Mouse (Mus musculus): ENCODE measurements around the gene Ttll5. TPM values are rescaled to one million over a fixed set of nuclear protein-coding genes. Genes with fewer than 3 reads are reported as not detected.

Ttll5 gene
- polyA plus RNA-seq, 1 experiment from 2014 or later: 11.3 TPM

DNA sequence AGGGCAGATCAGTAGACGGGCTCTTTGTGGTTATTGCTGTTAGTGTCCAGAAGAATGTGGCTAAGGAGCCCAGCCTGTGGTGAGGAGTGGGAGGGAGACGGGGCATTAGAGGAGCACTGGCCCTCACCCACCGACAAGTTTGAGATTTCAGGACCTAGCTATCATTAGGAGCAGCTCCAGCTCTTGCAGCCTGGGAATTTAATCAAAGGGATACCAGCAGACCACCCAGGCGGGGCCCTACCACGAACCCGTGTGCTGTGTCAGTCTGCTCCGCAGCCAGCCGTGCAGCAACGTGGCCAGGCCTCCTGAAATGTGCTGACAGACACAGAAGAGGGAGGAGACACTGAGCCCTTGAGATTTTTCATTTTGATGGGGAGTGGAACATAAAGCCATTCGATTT, 119.0 kb downstream of the Ttll5 start:
- Histone ChIP-seq H3K4me3 (ENCODE audit: low read length) (no peak overlapping the region), H3K9me3 (ENCODE audit: low read length) (no peaks in the 10 kb centered on the region), H3K4me2 (replicated peaks; ENCODE audit: low read depth, low read length) (no peak overlapping the region), H3K9ac (replicated peaks; ENCODE audit: low read length) (no peak overlapping the region), H3K27ac (ENCODE audit: low read length) (peak overlapping the region; percentile 15; the same call in 1 of the 2 replicates), H3K27me3 (ENCODE audit: insufficient read depth, low read length) (no peaks in the 10 kb centered on the region), H3K4me1 (ENCODE audit: insufficient read depth, low read length) (peaks cover 11% of the 10 kb centered on the region), H3K36me3 (ENCODE audit: insufficient read depth, low read length) (0 out of 2 replicates have a peak, but pooled peaks cover 2% of the 10 kb centered on the region)
- WGBS: 21% methylated on average over 10 of the region's 10 CpGs
- ATAC-seq (ENCODE audit: low FRiP score, low TSS enrichment): peak; percentile 84

- H3K9ac ChIP-seq (replicated peaks; ENCODE audit: low read length): no peak overlapping the region
- no peak for ATAC-seq (ENCODE audit: low FRiP score, low TSS enrichment)
- WGBS: 96% methylated on average over 3 of the region's 3 CpGs
Observed at GRCm38 (mm10) chr12:85944419-85944818, 120.0 kb downstream of the Ttll5 start.

GRCm38 (mm10) chr12:85947161-85947560, 122.7 kb downstream of the Ttll5 start:
- no peaks in the 10 kb centered on the region for H3K36me3 ChIP-seq (ENCODE audit: insufficient read depth, low read length)
- peaks cover 11% of the 10 kb centered on the region for H3K4me1 ChIP-seq (ENCODE audit: insufficient read depth, low read length)
- H3K27me3 ChIP-seq (ENCODE audit: insufficient read depth, low read length): no peaks in the 10 kb centered on the region
- H3K9ac ChIP-seq (replicated peaks; ENCODE audit: low read length): no peak overlapping the region
- no peak for ATAC-seq (ENCODE audit: low FRiP score, low TSS enrichment)
- no peak overlapping the region for H3K4me3 ChIP-seq (ENCODE audit: low read length)
- H3K4me2 ChIP-seq (replicated peaks; ENCODE audit: low read depth, low read length): no peak overlapping the region
- no peak overlapping the region for H3K27ac ChIP-seq (ENCODE audit: low read length)
- no peaks in the 10 kb centered on the region; the same call in 1 of the 2 replicates for H3K9me3 ChIP-seq (ENCODE audit: low read length)
- WGBS: 87% methylated on average over 4 of the region's 4 CpGs

More at GRCm38 (mm10) chr12:85944419-85944818, 120.0 kb downstream of the Ttll5 start:
- Histone ChIP-seq H3K36me3 (ENCODE audit: insufficient read depth, low read length) (0 out of 2 replicates have a peak, but pooled peaks cover 2% of the 10 kb centered on the region), H3K27ac (ENCODE audit: low read length) (no peak overlapping the region), H3K4me3 (ENCODE audit: low read length) (no peak overlapping the region), H3K4me1 (ENCODE audit: insufficient read depth, low read length) (peaks cover 11% of the 10 kb centered on the region), H3K4me2 (replicated peaks; ENCODE audit: low read depth, low read length) (no peak overlapping the region), H3K27me3 (ENCODE audit: insufficient read depth, low read length) (no peaks in the 10 kb centered on the region), H3K9me3 (ENCODE audit: low read length) (no peaks in the 10 kb centered on the region)

DNA sequence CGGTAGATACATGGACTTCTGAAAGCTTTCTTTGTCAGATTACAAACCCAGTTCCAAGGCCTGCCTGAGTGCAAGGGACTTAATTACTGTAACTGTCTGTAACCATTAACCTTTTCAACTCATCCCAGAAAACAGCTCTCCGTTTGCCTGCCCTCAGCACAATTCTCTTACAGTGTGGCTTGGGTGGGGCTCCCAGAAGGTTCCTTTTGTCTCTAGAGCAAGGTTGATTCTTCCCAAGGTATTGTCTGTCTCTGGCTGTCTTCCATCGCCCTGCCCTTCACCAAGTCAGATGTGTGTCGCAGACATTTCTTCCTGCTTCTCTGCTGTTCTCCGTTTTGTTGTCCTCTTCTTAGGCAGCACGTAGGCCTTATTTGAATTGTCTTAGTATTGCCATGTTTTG, 125.2 kb downstream of the Ttll5 start:
- H3K4me3 ChIP-seq (ENCODE audit: low read length): no peak overlapping the region
- no peaks in the 10 kb centered on the region for H3K4me1 ChIP-seq (ENCODE audit: insufficient read depth, low read length)
- no peaks in the 10 kb centered on the region for H3K27me3 ChIP-seq (ENCODE audit: insufficient read depth, low read length)
- 0 out of 2 replicates have a peak, but pooled peaks cover 2% of the 10 kb centered on the region for H3K36me3 ChIP-seq (ENCODE audit: insufficient read depth, low read length)
- no peak for ATAC-seq (ENCODE audit: low FRiP score, low TSS enrichment)
- H3K4me2 ChIP-seq (replicated peaks; ENCODE audit: low read depth, low read length): no peak overlapping the region
- no peaks in the 10 kb centered on the region; the same call in 1 of the 2 replicates for H3K9me3 ChIP-seq (ENCODE audit: low read length)
- no peak overlapping the region for H3K9ac ChIP-seq (replicated peaks; ENCODE audit: low read length)
- H3K27ac ChIP-seq (ENCODE audit: low read length): no peak overlapping the region
- WGBS: 84% methylated on average over 6 of the region's 6 CpGs

- ATAC-seq (ENCODE audit: low FRiP score, low TSS enrichment): no peak
- H3K27ac ChIP-seq (ENCODE audit: low read length): no peak overlapping the region
- H3K9ac ChIP-seq (replicated peaks; ENCODE audit: low read length): no peak overlapping the region
- no peaks in the 10 kb centered on the region; the same call in 1 of the 2 replicates for H3K9me3 ChIP-seq (ENCODE audit: low read length)
- 0 out of 2 replicates have a peak, but pooled peaks cover 2% of the 10 kb centered on the region for H3K36me3 ChIP-seq (ENCODE audit: insufficient read depth, low read length)
- no peak overlapping the region for H3K4me2 ChIP-seq (replicated peaks; ENCODE audit: low read depth, low read length)
- no peaks in the 10 kb centered on the region for H3K4me1 ChIP-seq (ENCODE audit: insufficient read depth, low read length)
- no peak overlapping the region for H3K4me3 ChIP-seq (ENCODE audit: low read length)
- WGBS: 52% methylated on average over 6 of the region's 6 CpGs
- H3K27me3 ChIP-seq (ENCODE audit: insufficient read depth, low read length): no peaks in the 10 kb centered on the region
Observed at GRCm38 (mm10) chr12:85950371-85950770, 125.9 kb downstream of the Ttll5 start.

GRCm38 (mm10) chr12:85951036-85951435, 126.6 kb downstream of the Ttll5 start:
- no peak overlapping the region for H3K4me3 ChIP-seq (ENCODE audit: low read length)

DNA sequence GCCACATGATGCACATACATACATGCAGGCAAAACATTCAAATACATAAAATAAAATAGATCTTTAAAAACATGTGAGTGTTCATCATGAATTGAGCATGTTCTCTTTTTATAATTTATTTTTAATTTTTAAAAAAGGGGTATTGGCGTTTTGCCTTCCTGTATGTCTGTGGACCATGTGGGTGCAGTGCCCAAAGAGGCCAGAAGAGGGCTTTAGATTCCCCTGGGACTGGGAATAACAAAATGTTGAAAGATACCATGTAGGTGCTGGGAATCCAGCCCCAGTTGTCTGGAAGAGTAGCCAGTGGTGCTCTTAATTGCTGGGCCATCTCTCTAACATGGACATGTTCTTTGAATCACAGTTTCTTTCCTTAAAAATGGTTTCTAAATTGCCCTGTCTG, 127.4 kb downstream of the Ttll5 start:
- Histone ChIP-seq H3K4me1 (ENCODE audit: insufficient read depth, low read length) (no peaks in the 10 kb centered on the region), H3K9me3 (ENCODE audit: low read length) (no peaks in the 10 kb centered on the region; the same call in 1 of the 2 replicates), H3K27me3 (ENCODE audit: insufficient read depth, low read length) (no peaks in the 10 kb centered on the region), H3K27ac (ENCODE audit: low read length) (no peak overlapping the region), H3K36me3 (ENCODE audit: insufficient read depth, low read length) (0 out of 2 replicates have a peak, but pooled peaks cover 2% of the 10 kb centered on the region), H3K4me2 (replicated peaks; ENCODE audit: low read depth, low read length) (no peak overlapping the region), H3K9ac (replicated peaks; ENCODE audit: low read length) (no peak overlapping the region), H3K4me3 (ENCODE audit: low read length) (no peak overlapping the region)
- 92% methylated on average over 1 of the region's 1 CpGs for WGBS
- ATAC-seq (ENCODE audit: low FRiP score, low TSS enrichment): no peak

More at GRCm38 (mm10) chr12:85951036-85951435, 126.6 kb downstream of the Ttll5 start:
- H3K9ac ChIP-seq (replicated peaks; ENCODE audit: low read length): no peak overlapping the region
- H3K9me3 ChIP-seq (ENCODE audit: low read length): no peaks in the 10 kb centered on the region; the same call in 1 of the 2 replicates
- H3K4me1 ChIP-seq (ENCODE audit: insufficient read depth, low read length): no peaks in the 10 kb centered on the region
- no peak overlapping the region for H3K4me2 ChIP-seq (replicated peaks; ENCODE audit: low read depth, low read length)
- 81% methylated on average over 4 of the region's 4 CpGs for WGBS
- 0 out of 2 replicates have a peak, but pooled peaks cover 2% of the 10 kb centered on the region for H3K36me3 ChIP-seq (ENCODE audit: insufficient read depth, low read length)
- no peak overlapping the region for H3K27ac ChIP-seq (ENCODE audit: low read length)
- no peak for ATAC-seq (ENCODE audit: low FRiP score, low TSS enrichment)
- H3K27me3 ChIP-seq (ENCODE audit: insufficient read depth, low read length): no peaks in the 10 kb centered on the region

GRCm38 (mm10) chr12:85952349-85952748, 127.9 kb downstream of the Ttll5 start:
- Histone ChIP-seq H3K4me2 (replicated peaks; ENCODE audit: low read depth, low read length) (no peak overlapping the region), H3K9ac (replicated peaks; ENCODE audit: low read length) (no peak overlapping the region), H3K4me3 (ENCODE audit: low read length) (no peak overlapping the region), H3K4me1 (ENCODE audit: insufficient read depth, low read length) (no peaks in the 10 kb centered on the region), H3K36me3 (ENCODE audit: insufficient read depth, low read length) (0 out of 2 replicates have a peak, but pooled peaks cover 2% of the 10 kb centered on the region), H3K27ac (ENCODE audit: low read length) (no peak overlapping the region), H3K9me3 (ENCODE audit: low read length) (no peaks in the 10 kb centered on the region; the same call in 1 of the 2 replicates), H3K27me3 (ENCODE audit: insufficient read depth, low read length) (no peaks in the 10 kb centered on the region)
- no peak for ATAC-seq (ENCODE audit: low FRiP score, low TSS enrichment)
- 89% methylated on average over 5 of the region's 5 CpGs for WGBS

DNA sequence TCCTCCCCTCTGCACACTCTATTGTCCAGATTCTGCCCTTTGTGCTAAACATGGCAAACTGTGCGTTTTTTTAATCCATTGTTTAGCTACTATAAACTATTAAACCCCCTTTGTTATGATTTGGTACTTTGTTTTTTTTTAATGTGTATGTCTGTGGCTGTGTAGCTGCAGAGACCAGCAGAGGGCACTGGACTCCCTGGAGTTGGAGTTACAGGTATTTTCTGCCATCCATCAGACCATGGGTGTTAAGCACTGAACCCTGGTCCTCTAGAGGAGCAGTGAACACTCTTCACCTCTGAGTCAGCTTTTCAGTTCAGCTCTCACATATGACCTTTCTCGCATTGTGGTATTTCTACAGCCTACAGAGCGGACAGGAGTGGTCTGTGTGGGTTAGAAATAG, 129.7 kb downstream of the Ttll5 start:
- Histone ChIP-seq H3K27me3 (ENCODE audit: insufficient read depth, low read length) (no peaks in the 10 kb centered on the region), H3K4me3 (ENCODE audit: low read length) (no peak overlapping the region), H3K9ac (replicated peaks; ENCODE audit: low read length) (no peak overlapping the region), H3K9me3 (ENCODE audit: low read length) (no peaks in the 10 kb centered on the region; the same call in 1 of the 2 replicates), H3K27ac (ENCODE audit: low read length) (no peak overlapping the region), H3K4me1 (ENCODE audit: insufficient read depth, low read length) (peaks cover 12% of the 10 kb centered on the region), H3K4me2 (replicated peaks; ENCODE audit: low read depth, low read length) (no peak overlapping the region), H3K36me3 (ENCODE audit: insufficient read depth, low read length) (0 out of 2 replicates have a peak, but pooled peaks cover 2% of the 10 kb centered on the region)
- no peak for ATAC-seq (ENCODE audit: low FRiP score, low TSS enrichment)
- 80% methylated on average over 3 of the region's 3 CpGs for WGBS

GRCm38 (mm10) chr12:85955062-85955461, 130.6 kb downstream of the Ttll5 start:
- 71% methylated on average over 8 of the region's 8 CpGs for WGBS
- no peak for ATAC-seq (ENCODE audit: low FRiP score, low TSS enrichment)
- no peak overlapping the region for H3K27ac ChIP-seq (ENCODE audit: low read length)

More at GRCm38 (mm10) chr12:85955062-85955461, 130.6 kb downstream of the Ttll5 start:
- Histone ChIP-seq H3K4me3 (ENCODE audit: low read length) (no peak overlapping the region), H3K9me3 (ENCODE audit: low read length) (no peaks in the 10 kb centered on the region; the same call in 1 of the 2 replicates), H3K4me2 (replicated peaks; ENCODE audit: low read depth, low read length) (no peak overlapping the region), H3K4me1 (ENCODE audit: insufficient read depth, low read length) (peaks cover 20% of the 10 kb centered on the region), H3K36me3 (ENCODE audit: insufficient read depth, low read length) (0 out of 2 replicates have a peak, but pooled peaks cover 2% of the 10 kb centered on the region), H3K27me3 (ENCODE audit: insufficient read depth, low read length) (no peaks in the 10 kb centered on the region), H3K9ac (replicated peaks; ENCODE audit: low read length) (no peak overlapping the region)

All from kidney, embryonic 16.5 days (tissue).